Mouse (Mus musculus) embryo, embryonic 11.5 days (tissue): ENCODE measurements at regions not wholly inside any gene's neighbourhood (a gene's known extent, or its start where the extent isn't known, plus 50 kb on each side); places are given as distances from the start of the nearest gene placed in this dataset.
A peak's percentile ranks its signal among the peaks of the same experiment; 100 is the strongest.

Source experiments
- DNase-seq: peaks from one replicate; pipeline ENCODE4 v3.0.0-alpha.2; 2012; ENCODE audit warnings: low read depth, low spot score

- no peak for DNase-seq
Measured at GRCm38 (mm10) chr11:45643629-45644325, 208.1 kb upstream of the Clint1 start.

- DNase-seq, result no peak
Measured at GRCm38 (mm10) chr11:45645815-45646214, 206.0 kb upstream of the Clint1 start.

GRCm38 (mm10) chr11:45647888-45648287 lies 204.0 kb upstream of the Clint1 start:
- DNase-seq, result no peak

GRCm38 (mm10) chr11:45656260-45656659 lies 195.6 kb upstream of the Clint1 start:
- no peak for DNase-seq

GRCm38 (mm10) chr11:45670156-45670830 lies 181.6 kb upstream of the Clint1 start:
- no peak for DNase-seq

- peak; percentile 56 for DNase-seq
Measured at GRCm38 (mm10) chr11:45678666-45679292, 173.1 kb upstream of the Clint1 start.

- no peak for DNase-seq
Measured at GRCm38 (mm10) chr11:45679293-45679673, 172.6 kb upstream of the Clint1 start.

GRCm38 (mm10) chr11:45685571-45685970 lies 166.3 kb upstream of the Clint1 start:
- no peak for DNase-seq

GRCm38 (mm10) chr11:45693206-45693605 lies 158.6 kb upstream of the Clint1 start:
- DNase-seq, result no peak

- no peak for DNase-seq
Measured at GRCm38 (mm10) chr11:45701506-45701905, 150.3 kb upstream of the Clint1 start.

GRCm38 (mm10) chr11:45702916-45703315 lies 148.9 kb upstream of the Clint1 start:
- DNase-seq, result no peak

GRCm38 (mm10) chr11:45704411-45704810 lies 147.4 kb upstream of the Clint1 start:
- no peak for DNase-seq

GRCm38 (mm10) chr11:45718630-45719029 lies 133.2 kb upstream of the Clint1 start:
- no peak for DNase-seq

GRCm38 (mm10) chr11:45719821-45720220 lies 132.0 kb upstream of the Clint1 start:
- no peak for DNase-seq

- peak; percentile 37 for DNase-seq
Measured at GRCm38 (mm10) chr11:45736561-45736960, 115.3 kb upstream of the Clint1 start.

GRCm38 (mm10) chr11:45738331-45738730 lies 113.5 kb upstream of the Clint1 start:
- no peak for DNase-seq

GRCm38 (mm10) chr11:45745941-45746340 lies 105.9 kb upstream of the Clint1 start:
- DNase-seq, result no peak

GRCm38 (mm10) chr11:45750249-45750648 lies 101.6 kb upstream of the Clint1 start:
- no peak for DNase-seq

GRCm38 (mm10) chr11:45752237-45752636 lies 99.6 kb upstream of the Clint1 start:
- peak; percentile 27 for DNase-seq

- DNase-seq, result no peak
Measured at GRCm38 (mm10) chr11:45752791-45753190, 99.1 kb upstream of the Clint1 start.

- DNase-seq, result no peak
Measured at GRCm38 (mm10) chr11:45767081-45767480, 84.8 kb upstream of the Clint1 start.

GRCm38 (mm10) chr11:45782435-45782834 lies 69.4 kb upstream of the Clint1 start:
- DNase-seq, result no peak

- no peak for DNase-seq
Measured at GRCm38 (mm10) chr11:45785806-45786205, 66.0 kb upstream of the Clint1 start.
